Mouse (Mus musculus) testis, postnatal 14 days (tissue): ENCODE results near the gene Map10.

Experiments
- DNase-seq: peaks from one replicate; pipeline ENCODE4 v3.0.0; 2021; ENCODE audit warnings: low spot score

The Map10 gene

GRCm38 (mm10) chr8:125669700-125670195 lies at the start of gene Map10:
TSS of gene Map10 (plus strand) at chr8:125669818.
- peak; percentile 91 for DNase-seq

GRCm38 (mm10) chr8:125620301-125620700 lies 49.3 kb upstream of the Map10 start:
- DNase-seq = no peak

GRCm38 (mm10) chr8:125624287-125624686 lies 45.3 kb upstream of the Map10 start:
- DNase-seq = no peak

- DNase-seq = no peak
These were observed 43.2 kb upstream of the Map10 start for GRCm38 (mm10) chr8:125626381-125626780.

DNA sequence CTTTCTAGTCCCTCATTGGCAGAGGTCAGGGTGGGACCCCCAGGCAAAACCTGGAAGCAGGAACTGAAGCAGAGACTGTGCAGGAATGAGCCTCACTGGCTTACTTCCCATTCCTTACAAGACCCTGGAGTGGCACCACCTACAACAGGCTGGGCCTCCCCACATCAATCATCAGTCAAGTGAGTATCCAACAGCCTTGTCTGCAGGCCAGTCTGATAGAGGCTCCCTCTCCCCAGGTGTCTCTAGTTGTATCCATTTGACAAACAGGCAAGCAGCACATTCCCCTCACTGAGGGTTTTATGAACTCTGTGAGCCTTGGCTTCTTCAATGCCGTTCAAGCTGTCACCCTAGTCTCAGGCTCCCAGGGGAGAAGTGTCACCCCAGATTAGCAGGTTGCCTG lies 40.8 kb upstream of the Map10 start:
- no peak for DNase-seq

- no peak for DNase-seq
These were observed 31.1 kb upstream of the Map10 start for GRCm38 (mm10) chr8:125638411-125639058.

- no peak for DNase-seq
These were observed 30.0 kb upstream of the Map10 start for GRCm38 (mm10) chr8:125639631-125640030.

- no peak for DNase-seq
These were observed 28.9 kb upstream of the Map10 start for GRCm38 (mm10) chr8:125640766-125641165.

DNA sequence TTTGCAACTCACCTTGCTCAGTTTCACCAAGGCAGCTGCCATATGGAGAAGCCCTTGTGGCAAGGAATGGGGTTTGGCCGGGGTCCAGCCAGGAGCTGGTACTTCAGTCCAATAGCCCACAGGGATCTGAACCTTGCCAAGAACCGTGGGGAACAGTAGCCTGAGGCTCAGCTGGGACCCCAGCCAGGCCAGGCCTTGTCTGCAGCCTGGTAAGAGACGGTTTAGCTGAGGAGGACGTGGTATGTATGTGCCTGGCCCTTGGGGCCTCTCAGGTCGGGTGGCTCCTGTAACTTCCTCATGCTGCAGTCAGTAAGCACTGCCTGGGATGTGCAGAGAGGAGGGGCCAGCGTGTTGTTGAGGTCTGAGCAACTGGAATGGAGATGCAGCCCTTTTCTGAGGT lies 27.8 kb upstream of the Map10 start:
- DNase-seq = no peak

- DNase-seq = no peak
These were observed 23.7 kb upstream of the Map10 start for GRCm38 (mm10) chr8:125645757-125646478.

DNA sequence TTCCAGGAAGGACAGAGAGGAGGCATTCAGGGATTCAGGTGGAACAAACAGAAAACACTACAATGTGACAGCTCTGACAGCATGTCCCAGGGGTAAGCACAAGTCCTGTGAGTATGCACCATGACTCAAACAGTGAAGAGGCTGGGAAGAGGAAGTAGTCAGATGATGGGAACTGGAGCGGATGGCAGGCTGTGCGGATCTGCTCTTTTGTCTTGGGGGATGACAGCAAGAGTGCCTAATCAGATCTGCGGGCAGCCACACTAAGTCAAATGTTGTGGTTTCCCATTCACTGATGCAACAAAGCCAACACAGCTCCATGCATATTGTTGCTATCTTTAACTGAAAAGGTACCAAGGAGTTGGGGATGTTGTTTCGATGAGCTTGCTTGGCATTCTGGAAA lies 20.2 kb upstream of the Map10 start:
- no peak for DNase-seq

- DNase-seq = no peak
These were observed 14.8 kb upstream of the Map10 start for GRCm38 (mm10) chr8:125654821-125655220.

DNA sequence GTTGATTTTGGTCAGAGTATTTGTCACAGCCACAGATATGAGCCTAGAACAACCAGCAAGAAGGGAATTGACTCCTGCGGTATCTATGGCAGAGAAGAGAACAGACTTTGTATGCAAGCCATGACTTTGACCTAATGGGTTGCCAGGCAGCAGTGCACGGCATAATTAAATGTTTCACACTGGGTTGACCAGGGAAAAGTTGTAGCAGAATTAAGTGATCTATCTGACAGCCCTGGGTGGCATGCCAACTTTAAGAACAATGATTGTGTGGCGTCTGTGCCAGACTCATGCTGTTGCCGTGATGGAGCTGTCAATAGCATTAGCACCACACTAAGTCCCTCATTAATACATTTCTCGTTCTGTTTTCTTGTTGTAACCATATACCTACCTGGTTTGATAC lies 11.1 kb upstream of the Map10 start:
- no peak for DNase-seq

DNA sequence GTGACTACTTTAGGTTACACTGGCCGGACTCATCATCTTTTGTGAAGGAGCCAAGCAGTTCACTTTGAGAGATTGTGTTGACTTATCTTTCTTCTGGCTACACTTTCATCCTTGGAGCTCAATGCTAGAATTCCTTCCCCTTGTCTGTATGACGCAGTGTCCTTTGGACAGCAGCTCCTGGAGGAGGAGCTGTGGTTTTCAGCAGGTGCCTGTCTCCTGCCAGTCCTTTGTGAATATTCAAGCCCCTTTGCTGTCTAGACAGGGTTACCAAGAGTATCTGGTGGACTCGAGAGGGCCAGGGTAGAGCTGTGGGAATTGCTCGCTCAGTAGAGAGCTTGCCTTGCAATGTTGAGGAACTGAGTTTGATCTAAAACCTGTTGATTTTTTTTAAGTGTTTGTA lies 10.7 kb upstream of the Map10 start:
- DNase-seq = no peak

GRCm38 (mm10) chr8:125660397-125660796 lies 9.2 kb upstream of the Map10 start:
- no peak for DNase-seq

DNA sequence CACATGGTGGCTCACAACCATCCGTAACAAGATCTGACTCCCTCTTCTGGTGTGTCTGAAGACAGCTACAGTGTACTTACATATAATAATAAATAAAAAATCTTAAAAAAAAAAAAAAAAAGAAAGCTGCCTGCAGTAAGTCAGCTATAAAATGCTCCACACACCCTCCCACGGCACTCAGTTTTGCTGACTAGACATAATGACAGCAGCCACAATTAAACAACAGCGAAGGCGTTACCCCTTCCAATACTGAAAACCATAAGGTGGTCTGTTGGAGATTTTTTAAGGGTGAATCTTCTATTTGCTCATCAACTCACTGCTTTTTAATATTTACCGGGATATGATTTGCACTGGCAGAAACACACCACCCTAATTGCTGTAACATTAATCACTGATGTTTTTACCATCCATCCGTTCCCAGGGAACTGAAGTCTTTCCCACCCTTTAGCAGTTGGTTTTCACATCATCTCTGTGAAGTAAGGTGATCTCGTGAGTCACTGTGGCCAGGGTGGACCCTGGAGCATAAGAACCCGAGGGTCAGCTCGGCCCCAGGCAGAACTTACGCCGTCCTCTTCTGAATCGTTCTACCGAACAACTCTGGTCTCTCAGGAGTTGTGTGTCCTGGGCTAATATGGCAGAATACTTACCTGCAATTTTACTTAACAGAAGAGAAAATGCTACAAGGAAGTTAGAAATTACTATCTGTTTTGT lies 7.5 kb upstream of the Map10 start:
- no peak for DNase-seq

DNA sequence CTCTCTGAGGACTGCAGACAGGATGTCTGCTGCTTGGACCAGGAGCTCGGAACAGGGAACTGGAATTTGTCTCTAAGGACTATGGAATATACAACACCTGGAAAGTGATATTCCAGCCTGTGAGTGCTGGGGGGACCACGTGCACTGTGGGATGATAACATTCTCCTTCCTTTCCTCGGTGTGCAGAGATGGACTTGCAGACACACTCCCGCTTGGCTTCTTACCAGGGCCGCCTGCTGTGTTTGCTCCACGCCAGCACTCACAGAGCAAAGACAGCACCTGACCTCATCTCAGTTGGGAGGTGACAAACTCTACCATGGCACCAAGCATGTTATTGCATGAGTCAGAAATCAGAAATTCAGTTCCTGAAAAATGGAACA lies 7.0 kb upstream of the Map10 start:
- no peak for DNase-seq

GRCm38 (mm10) chr8:125665183-125665875 lies 4.3 kb upstream of the Map10 start:
- no peak for DNase-seq

DNA sequence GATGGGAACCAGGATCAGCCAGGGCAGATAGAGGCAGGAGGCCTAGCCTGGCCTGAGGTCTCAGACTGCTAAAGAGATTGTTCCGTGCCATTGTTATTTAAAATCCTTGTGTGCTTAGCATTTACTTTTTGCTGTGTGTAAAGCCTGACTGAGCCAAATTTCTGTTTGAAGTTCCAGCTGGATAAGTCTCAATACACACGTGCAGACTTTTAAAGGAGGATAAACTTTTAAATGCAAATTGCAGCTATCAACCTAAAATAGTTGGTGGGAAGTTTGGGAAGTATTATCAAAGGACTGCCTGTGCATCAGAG lies 3.8 kb upstream of the Map10 start:
- DNase-seq = no peak

DNA sequence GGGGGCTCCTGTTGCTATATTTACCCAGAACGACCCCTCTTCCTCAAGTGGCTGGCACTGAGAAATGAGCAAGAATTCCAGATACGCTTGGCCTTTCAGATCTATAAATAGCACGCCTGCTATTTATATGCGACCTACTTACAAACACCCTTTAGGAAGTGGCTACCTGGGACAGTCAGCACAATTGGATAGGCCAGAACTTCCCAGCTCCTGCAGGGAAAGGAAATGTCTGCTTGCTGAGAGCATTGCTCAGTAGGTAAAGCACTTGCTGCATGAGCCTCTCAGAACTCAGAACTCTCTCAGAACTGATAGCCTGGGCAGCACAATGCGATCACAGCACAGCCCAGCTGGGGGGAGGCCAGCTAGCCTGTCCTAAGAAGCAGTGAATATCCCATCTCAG lies 3.4 kb upstream of the Map10 start:
- DNase-seq = no peak

DNA sequence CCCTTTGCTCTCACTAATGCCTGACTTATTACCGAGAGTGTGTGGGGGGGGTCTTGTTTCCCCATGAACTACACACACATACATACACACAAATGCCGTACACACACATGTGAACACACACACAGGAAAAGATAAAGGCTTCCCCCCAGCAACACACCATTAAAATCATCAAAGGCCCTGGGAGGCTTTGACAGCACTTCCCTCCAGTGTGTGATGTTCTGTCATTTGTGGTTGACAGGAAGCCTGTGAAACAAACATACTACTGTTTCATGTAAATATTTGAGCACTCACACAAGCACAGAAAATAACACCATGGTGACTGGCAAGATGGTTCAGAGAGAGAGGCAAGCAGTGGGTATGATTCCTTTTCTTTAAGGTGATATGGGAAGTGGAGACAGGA lies 2.4 kb upstream of the Map10 start:
- no peak for DNase-seq

GRCm38 (mm10) chr8:125669159-125669699 lies 389 bp upstream of the Map10 start:
- DNase-seq = no peak
